Mouse (Mus musculus) heart, postnatal 0 days (tissue): ENCODE results near the gene Fam173a. TPM values are rescaled to one million over a fixed set of nuclear protein-coding genes. Genes with fewer than 3 reads are reported as not detected.

Experiments used
- ATAC-seq: fragments of 200-750 bp; cut with Nextera tagmentation; 2 replicates; pipeline ENCODE4 v1.8.0; 2017; ENCODE audit warnings: low read depth, moderate number of reproducible peaks, moderate library complexity; ENCODE audit not compliant: insufficient read depth
- DNase-seq: peaks from one replicate; pipeline ENCODE4 v3.0.0-alpha.2; 2016; ENCODE audit warnings: low spot score
- H3K27ac ChIP-seq: fragments of 300-500 bp; sonication (generic); 2 replicates; pipeline ENCODE4 v1.5.1; 2014; ENCODE audit warnings: low read depth, mild to moderate bottlenecking
- H3K27me3 ChIP-seq: fragments of 300-500 bp; sonication (generic); 2 replicates; pipeline ENCODE4 v1.6.1; 2014; ENCODE audit warnings: low read length, mixed read lengths; ENCODE audit not compliant: control insufficient read depth, insufficient read depth
- H3K36me3 ChIP-seq: fragments of 300-500 bp; sonication (generic); replicated peaks from 2 replicates; pipeline ENCODE4 v1.6.1; 2014; ENCODE audit warnings: low read length, mixed read lengths; ENCODE audit not compliant: control insufficient read depth, insufficient read depth
- H3K4me1 ChIP-seq: fragments of 300-500 bp; sonication (generic); 2 replicates; pipeline ENCODE4 v1.6.1; 2014; ENCODE audit warnings: antibody characterized with exemption; ENCODE audit not compliant: control insufficient read depth, insufficient read depth
- H3K4me2 ChIP-seq: fragments of 300-500 bp; sonication (generic); 2 replicates; pipeline ENCODE4 v1.6.1; 2014; ENCODE audit warnings: low read depth, mild to moderate bottlenecking, low read length, moderate library complexity
- H3K4me3 ChIP-seq: fragments of 300-500 bp; sonication (generic); 2 replicates; pipeline ENCODE4 v1.5.1; 2014; ENCODE audit warnings: low read depth, low read length
- H3K9ac ChIP-seq: fragments of 300-500 bp; sonication (generic); replicated peaks from 2 replicates; pipeline ENCODE4 v1.6.1; 2014; ENCODE audit warnings: low read depth, low read length, mixed read lengths
- H3K9me3 ChIP-seq: fragments of 300-500 bp; sonication (generic); replicated peaks from 2 replicates; pipeline ENCODE4 v1.6.1; 2016; ENCODE audit warnings: low read length; ENCODE audit not compliant: control insufficient read depth
- CTCF ChIP-seq: IDR thresholded peaks from 2 replicates; pipeline ENCODE4 v1.5.1; 2016; ENCODE audit warnings: antibody characterized with exemption, control low read depth, low read depth
- EP300 ChIP-seq: IDR thresholded peaks from 2 replicates; pipeline ENCODE4 v1.6.1; 2016; ENCODE audit warnings: antibody characterized with exemption, low read depth
- WGBS: fragments of 180-500 bp; shearing (Covaris S2); extraction: QIAGEN DNeasy Blood & Tissue Kit; methylation state at CpG from one replicate; pipeline ENCODE4 v1.1.7; 2014; 5-methylcytosine and 5-hydroxymethylcytosine counted together
- polyA plus RNA-seq: library from polyadenylated mRNA; unstranded; fragments of >200 nt; fragmentation: Nextera tagmentation; extraction: Ambion mirVana; gene quantifications from 2 replicates; pipeline ENCODE4 v1.2.1, GENCODE M21; 2015
- total RNA-seq: library from RNA; depleted of rRNA; stranded (reverse); fragments of >200 nt; gene quantifications from 2 replicates; pipeline ENCODE4 v1.2.3, GENCODE M21; 2014; ENCODE audit warnings: low replicate concordance

Fam173a gene
- total and polyA plus RNA-seq, 2 experiments from 2014 or later, result 32.5 to 55.6 TPM

- Histone ChIP-seq H3K36me3 (peaks cover 28% of the 10 kb centered on the region), H3K4me3 (no peak overlapping the region), H3K27me3 (no peaks in the 10 kb centered on the region), H3K27ac (no peak overlapping the region), H3K9ac (no peak overlapping the region), H3K4me1 (peaks cover 10% of the 10 kb centered on the region), H3K9me3 (no peaks in the 10 kb centered on the region), H3K4me2 (no peak overlapping the region)
- 89% methylated on average over 9 of the region's 9 CpGs for WGBS
- ATAC-seq (no peak), DNase-seq (no peak)
- no peak for TF ChIP-seq CTCF
- TF ChIP-seq EP300, result no peak
Measured at GRCm38 (mm10) chr17:25786781-25787504, 5.8 kb downstream of the Fam173a start.

GRCm38 (mm10) chr17:25786280-25786679 lies 6.4 kb downstream of the Fam173a start, which contains the start of gene Ccdc78:
Ccdc78 (plus strand) TSS chr17:25786580.
- DNase-seq (no peak), ATAC-seq (no peak)
- Histone ChIP-seq H3K9ac (peak within 1 kb of the TSS; percentile 55; the same call in 1 of the 2 replicates), H3K9me3 (no peaks in the 10 kb centered on the region), H3K27ac (peak within 1 kb of the TSS; percentile 61; the same call in 1 of the 2 replicates), H3K27me3 (no peaks in the 10 kb centered on the region), H3K4me3 (peak within 1 kb of the TSS; percentile 71), H3K36me3 (peaks cover 35% of the 10 kb centered on the region), H3K4me2 (peak within 1 kb of the TSS; percentile 84), H3K4me1 (peaks cover 10% of the 10 kb centered on the region)
- TF ChIP-seq CTCF (no peak), EP300 (no peak)
- WGBS, result 71% methylated on average over 3 of the region's 3 CpGs

GRCm38 (mm10) chr17:25785281-25785745 lies 7.4 kb downstream of the Fam173a start, which contains the start of gene Haghl:
Haghl (minus strand) TSS chr17:25785673.
- ATAC-seq (peak; percentile 84), DNase-seq (peak; percentile 95)
- TF ChIP-seq EP300, result no peak
- TF ChIP-seq CTCF, result no peak
- Histone ChIP-seq H3K4me2 (peak within 1 kb of the TSS; percentile 84), H3K9ac (peak within 1 kb of the TSS; percentile 55), H3K36me3 (peaks cover 42% of the 10 kb centered on the region), H3K4me1 (peaks cover 10% of the 10 kb centered on the region), H3K27ac (peak within 1 kb of the TSS; percentile 61; the same call in 1 of the 2 replicates), H3K27me3 (no peaks in the 10 kb centered on the region), H3K9me3 (no peaks in the 10 kb centered on the region), H3K4me3 (peak within 1 kb of the TSS; percentile 71)
- WGBS, result under 1% methylated on average over 23 of the region's 23 CpGs

- TF ChIP-seq CTCF (no peak), EP300 (no peak)
- ATAC-seq (no peak), DNase-seq (no peak)
- peaks cover 48% of the 10 kb centered on the region for H3K36me3 ChIP-seq
- no peak overlapping the region for H3K4me3 ChIP-seq
- H3K9ac ChIP-seq, result peak overlapping the region; percentile 55; the same call in 1 of the 2 replicates
- WGBS, result 83% methylated on average over 15 of the region's 15 CpGs
- peak overlapping the region; percentile 84; the same call in 1 of the 2 replicates for H3K4me2 ChIP-seq
- no peaks in the 10 kb centered on the region for H3K27me3 ChIP-seq
- no peak overlapping the region for H3K27ac ChIP-seq
- peaks cover 10% of the 10 kb centered on the region for H3K4me1 ChIP-seq
- H3K9me3 ChIP-seq, result no peaks in the 10 kb centered on the region
Measured at GRCm38 (mm10) chr17:25783861-25784574, 8.7 kb downstream of the Fam173a start.

- 46% methylated on average over 7 of the region's 7 CpGs for WGBS
Measured at GRCm38 (mm10) chr17:25783086-25783485, 9.6 kb downstream of the Fam173a start.

More at GRCm38 (mm10) chr17:25783086-25783485, 9.6 kb downstream of the Fam173a start:
- H3K4me1 ChIP-seq, result peaks cover 10% of the 10 kb centered on the region
- no peak overlapping the region for H3K4me3 ChIP-seq
- no peak for TF ChIP-seq CTCF
- TF ChIP-seq EP300, result no peak
- H3K36me3 ChIP-seq, result peaks cover 57% of the 10 kb centered on the region
- H3K9me3 ChIP-seq, result no peaks in the 10 kb centered on the region
- DNase-seq (no peak), ATAC-seq (peak; percentile 15; the same call in 1 of the 2 replicates)
- no peak overlapping the region for H3K9ac ChIP-seq
- no peak overlapping the region for H3K4me2 ChIP-seq
- H3K27ac ChIP-seq, result no peak overlapping the region
- H3K27me3 ChIP-seq, result no peaks in the 10 kb centered on the region
